Mouse (Mus musculus): ENCODE measurements around the gene Scube2. TPM values are rescaled to one million over a fixed set of nuclear protein-coding genes. Genes with fewer than 3 reads are reported as not detected.

The Scube2 gene
- polyA plus RNA-seq, 1 experiment, result not detected

DNA sequence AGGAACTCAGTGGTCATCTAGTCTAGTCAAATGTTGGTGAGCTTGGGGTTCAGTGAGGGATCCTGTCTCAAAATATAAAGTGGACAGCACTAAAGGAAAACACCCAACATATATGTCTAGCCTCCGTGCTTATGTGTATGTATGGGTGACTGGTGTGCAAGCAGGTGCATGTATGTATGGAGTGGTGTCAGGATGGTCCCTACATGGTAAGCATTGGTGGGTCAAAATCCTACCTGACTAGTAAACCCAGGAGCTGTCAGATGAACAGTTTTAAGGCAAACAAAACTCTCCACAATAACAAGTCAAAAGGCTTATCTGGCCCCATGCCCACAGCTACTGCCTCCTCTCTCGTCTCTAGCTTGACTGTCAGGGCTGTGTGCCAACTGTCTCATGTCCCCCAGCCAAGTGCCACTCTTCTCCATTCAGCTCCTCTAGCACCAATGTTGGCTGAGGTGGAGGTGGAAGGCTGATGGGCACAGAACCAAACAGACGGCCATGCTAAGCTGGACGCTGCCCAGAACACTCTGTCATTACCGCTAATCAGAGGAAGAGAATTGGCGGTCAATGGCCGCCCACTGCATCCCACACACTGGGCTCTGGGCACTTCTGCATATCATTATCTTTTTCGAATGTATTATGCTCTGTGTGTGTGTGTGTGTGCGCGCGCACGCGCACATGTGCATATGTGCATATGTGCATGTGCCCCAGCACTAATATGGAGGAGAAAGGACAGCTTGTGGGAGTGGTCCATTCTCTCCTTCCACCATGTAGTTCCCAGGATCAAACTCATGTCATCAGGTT is 23.7 kb downstream of the Scube2 start:
- no peak overlapping the region for H3K4me3 ChIP-seq (replicated peaks)
- TF ChIP-seq GATA1 (IDR thresholded peaks at IDR 0.05; ENCODE audit: low read length), result no peak
- no peak for TF ChIP-seq TAL1 (IDR thresholded peaks at IDR 0.05; ENCODE audit: low read length)
- H3K27me3 ChIP-seq (ENCODE audit: control insufficient read depth), result no peaks in the 10 kb centered on the region; the same call in 1 of the 2 replicates
- no peaks in the 10 kb centered on the region for H3K36me3 ChIP-seq (ENCODE audit: control insufficient read depth)
- peaks cover 2% of the 10 kb centered on the region; the same call in 1 of the 2 replicates for H3K9me3 ChIP-seq (ENCODE audit: control insufficient read depth, low read length)
- no peaks in the 10 kb centered on the region for H3K4me1 ChIP-seq (ENCODE audit: control insufficient read depth)

DNA sequence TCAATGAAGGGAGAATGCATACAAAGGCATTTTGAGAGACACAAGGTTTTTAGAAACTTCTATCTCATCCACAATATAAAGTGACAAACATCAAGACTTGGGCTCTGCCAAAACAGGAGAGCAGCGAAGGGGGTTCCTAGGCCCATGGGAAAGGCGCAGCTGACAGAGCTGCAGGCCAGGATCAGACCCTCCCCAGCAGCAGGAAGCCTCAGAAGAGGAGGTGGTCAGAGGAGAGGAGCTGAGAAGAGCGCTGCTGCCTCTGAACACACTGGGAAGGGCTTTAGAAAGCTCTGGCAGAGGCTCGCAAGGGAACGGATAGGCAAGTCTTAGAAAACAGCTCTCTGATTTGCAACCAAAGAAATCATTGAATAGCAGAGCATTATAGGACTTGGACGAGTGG is 24.4 kb downstream of the Scube2 start:
- no peaks in the 10 kb centered on the region for H3K4me1 ChIP-seq (ENCODE audit: control insufficient read depth)

DNA sequence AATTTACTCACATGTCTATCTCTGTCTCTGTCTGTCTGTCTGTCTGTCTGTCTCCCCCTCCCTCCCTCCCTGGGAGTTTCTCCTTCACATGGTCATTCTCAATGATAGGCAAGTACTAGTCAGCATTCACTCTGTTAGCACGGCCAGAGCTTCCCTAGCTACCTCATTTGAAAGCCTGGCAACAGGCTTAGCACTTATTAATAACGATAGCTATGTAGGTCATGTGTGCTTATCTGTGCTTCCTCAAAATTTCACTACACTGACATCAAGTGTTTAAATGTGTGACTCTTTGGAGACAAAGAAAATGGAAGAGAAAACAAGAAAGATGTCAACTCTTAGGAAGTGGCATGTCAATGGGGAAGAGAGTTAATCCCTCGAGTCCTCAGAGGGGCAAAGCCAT is 26.9 kb downstream of the Scube2 start:
- Histone ChIP-seq H3K9me3 (ENCODE audit: control insufficient read depth, low read length) (no peaks in the 10 kb centered on the region), H3K36me3 (ENCODE audit: control insufficient read depth) (no peaks in the 10 kb centered on the region), H3K27me3 (ENCODE audit: control insufficient read depth) (peaks cover 3% of the 10 kb centered on the region), H3K4me3 (replicated peaks) (no peak overlapping the region), H3K4me1 (ENCODE audit: control insufficient read depth) (no peaks in the 10 kb centered on the region)
- no peak for TF ChIP-seq TAL1 (IDR thresholded peaks at IDR 0.05; ENCODE audit: low read length)
- TF ChIP-seq GATA1 (IDR thresholded peaks at IDR 0.05; ENCODE audit: low read length), result no peak

More for the DNA sequence above, 24.4 kb downstream of the Scube2 start:
- Histone ChIP-seq H3K9me3 (ENCODE audit: control insufficient read depth, low read length) (peaks cover 2% of the 10 kb centered on the region; the same call in 1 of the 2 replicates), H3K4me3 (replicated peaks) (no peak overlapping the region), H3K27me3 (ENCODE audit: control insufficient read depth) (no peaks in the 10 kb centered on the region; the same call in 1 of the 2 replicates), H3K36me3 (ENCODE audit: control insufficient read depth) (no peaks in the 10 kb centered on the region)
- TF ChIP-seq TAL1 (IDR thresholded peaks at IDR 0.05; ENCODE audit: low read length) (no peak), GATA1 (IDR thresholded peaks at IDR 0.05; ENCODE audit: low read length) (no peak)

DNA sequence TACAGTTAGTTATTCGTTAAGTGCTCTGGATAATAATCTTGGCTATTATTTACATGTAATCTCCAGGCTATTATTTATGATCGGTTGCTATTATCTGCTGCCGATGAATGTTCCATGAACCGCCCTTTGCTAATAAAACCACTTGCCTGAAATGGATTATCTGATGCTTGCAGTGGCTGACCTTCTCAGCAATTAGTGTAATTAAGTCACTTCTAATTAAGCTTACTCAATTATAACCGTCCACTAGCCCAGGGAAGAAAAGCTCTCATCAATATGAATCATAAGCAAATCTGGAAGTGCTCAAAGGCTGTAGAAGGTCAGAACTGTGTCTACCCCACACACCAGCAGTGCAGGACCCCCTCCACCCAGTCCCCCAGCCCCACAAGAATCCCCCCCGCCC is 27.8 kb downstream of the Scube2 start:
- TF ChIP-seq TAL1 (IDR thresholded peaks at IDR 0.05; ENCODE audit: low read length) (no peak), GATA1 (IDR thresholded peaks at IDR 0.05; ENCODE audit: low read length) (no peak)
- H3K4me3 ChIP-seq (replicated peaks), result no peak overlapping the region
- peaks cover 3% of the 10 kb centered on the region for H3K27me3 ChIP-seq (ENCODE audit: control insufficient read depth)
- H3K36me3 ChIP-seq (ENCODE audit: control insufficient read depth), result no peaks in the 10 kb centered on the region
- no peaks in the 10 kb centered on the region for H3K9me3 ChIP-seq (ENCODE audit: control insufficient read depth, low read length)
- no peaks in the 10 kb centered on the region for H3K4me1 ChIP-seq (ENCODE audit: control insufficient read depth)

DNA sequence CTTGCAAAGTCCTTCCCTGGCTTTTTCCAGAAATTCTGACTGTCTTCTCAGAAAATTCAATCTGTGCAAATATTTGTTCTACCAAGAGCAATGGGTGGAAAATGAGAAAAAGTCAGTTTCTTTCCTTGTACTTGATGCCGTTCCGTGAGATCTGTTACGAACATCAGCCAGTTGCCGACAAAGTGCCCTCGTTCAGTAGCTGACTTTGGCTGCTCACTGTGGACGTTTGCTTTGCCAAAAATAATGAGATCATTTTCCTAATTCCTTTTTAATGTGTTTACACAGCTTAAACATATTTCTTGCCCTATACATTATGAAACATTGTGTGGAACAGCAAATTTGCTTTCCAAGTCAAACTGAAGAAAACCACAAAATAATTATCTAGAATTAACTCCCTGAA is 30.6 kb downstream of the Scube2 start:
- H3K9me3 ChIP-seq (ENCODE audit: control insufficient read depth, low read length), result no peaks in the 10 kb centered on the region

DNA sequence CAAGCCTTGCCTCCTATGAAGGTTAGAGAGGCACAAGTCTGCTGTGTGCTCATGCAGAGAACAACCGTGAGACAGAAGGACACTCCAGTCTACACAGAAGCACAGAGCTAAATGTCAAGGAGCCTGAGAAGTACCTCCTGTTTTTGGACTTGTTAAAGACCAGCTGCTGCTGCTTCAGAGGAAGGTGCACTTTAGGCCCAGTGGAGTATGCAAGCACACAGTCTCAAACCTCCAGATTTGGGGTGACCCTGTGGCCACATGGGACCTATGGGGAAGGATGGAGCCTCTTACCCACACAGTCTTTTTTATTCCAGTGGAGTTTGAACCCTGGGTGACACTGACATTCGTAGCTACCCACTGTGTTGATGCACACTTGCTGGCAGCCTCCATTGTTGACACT is 34.1 kb downstream of the Scube2 start:
- H3K36me3 ChIP-seq (ENCODE audit: control insufficient read depth), result no peaks in the 10 kb centered on the region
- H3K4me1 ChIP-seq (ENCODE audit: control insufficient read depth), result no peaks in the 10 kb centered on the region
- H3K9me3 ChIP-seq (ENCODE audit: control insufficient read depth, low read length), result no peaks in the 10 kb centered on the region
- TF ChIP-seq TAL1 (IDR thresholded peaks at IDR 0.05; ENCODE audit: low read length) (no peak), GATA1 (IDR thresholded peaks at IDR 0.05; ENCODE audit: low read length) (no peak)
- H3K27me3 ChIP-seq (ENCODE audit: control insufficient read depth), result peaks cover 3% of the 10 kb centered on the region
- no peak overlapping the region for H3K4me3 ChIP-seq (replicated peaks)

More for the DNA sequence above, 30.6 kb downstream of the Scube2 start:
- TF ChIP-seq TAL1 (IDR thresholded peaks at IDR 0.05; ENCODE audit: low read length), result no peak
- TF ChIP-seq GATA1 (IDR thresholded peaks at IDR 0.05; ENCODE audit: low read length), result no peak
- H3K27me3 ChIP-seq (ENCODE audit: control insufficient read depth), result peaks cover 3% of the 10 kb centered on the region
- no peaks in the 10 kb centered on the region for H3K36me3 ChIP-seq (ENCODE audit: control insufficient read depth)
- H3K4me3 ChIP-seq (replicated peaks), result no peak overlapping the region
- H3K4me1 ChIP-seq (ENCODE audit: control insufficient read depth), result no peaks in the 10 kb centered on the region

DNA sequence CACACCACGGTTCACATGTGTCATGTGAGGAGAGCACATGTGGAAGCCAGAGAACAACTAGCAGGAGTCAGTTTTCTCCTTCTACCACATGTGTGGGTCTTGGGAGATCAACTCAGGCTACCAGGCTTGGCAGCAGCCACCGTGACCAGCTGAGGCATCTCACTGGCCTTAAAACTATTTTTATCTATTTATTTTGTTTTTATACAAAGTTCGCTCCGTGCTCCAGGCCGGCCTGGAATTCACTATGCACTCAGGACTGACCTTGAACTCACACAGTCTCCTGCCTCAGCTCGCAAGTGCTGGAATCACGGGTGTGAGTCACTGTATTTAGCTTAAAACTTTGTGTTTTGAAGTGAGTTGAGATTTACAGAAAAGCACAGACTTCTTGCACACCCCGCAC is 38.6 kb downstream of the Scube2 start:
- H3K4me3 ChIP-seq (replicated peaks), result no peak overlapping the region
- H3K4me1 ChIP-seq (ENCODE audit: control insufficient read depth), result no peaks in the 10 kb centered on the region
- no peaks in the 10 kb centered on the region for H3K9me3 ChIP-seq (ENCODE audit: control insufficient read depth, low read length)
- TF ChIP-seq TAL1 (IDR thresholded peaks at IDR 0.05; ENCODE audit: low read length) (no peak), GATA1 (IDR thresholded peaks at IDR 0.05; ENCODE audit: low read length) (no peak)
- no peaks in the 10 kb centered on the region for H3K36me3 ChIP-seq (ENCODE audit: control insufficient read depth)
- H3K27me3 ChIP-seq (ENCODE audit: control insufficient read depth), result no peaks in the 10 kb centered on the region

DNA sequence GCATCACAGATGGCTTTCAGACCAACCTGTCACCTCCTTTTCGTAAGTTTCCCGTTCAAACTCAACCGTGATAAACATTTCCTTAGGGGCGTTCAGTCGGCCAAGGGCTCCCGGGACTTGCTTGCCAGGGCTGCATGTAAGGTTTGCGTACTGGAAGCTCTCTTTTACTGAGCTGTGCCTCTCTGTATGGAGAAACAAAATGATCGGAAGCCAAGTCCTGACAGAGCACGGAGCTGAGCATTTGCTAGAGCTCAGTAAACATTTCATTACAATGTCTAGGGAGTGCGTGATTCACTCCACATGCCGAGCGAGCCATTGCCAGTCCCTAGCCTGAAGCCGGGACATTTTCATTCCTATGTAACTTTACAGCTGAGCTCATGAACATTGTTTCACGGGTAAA is 40.2 kb downstream of the Scube2 start:
- no peaks in the 10 kb centered on the region for H3K4me1 ChIP-seq (ENCODE audit: control insufficient read depth)
- H3K27me3 ChIP-seq (ENCODE audit: control insufficient read depth), result no peaks in the 10 kb centered on the region
- H3K4me3 ChIP-seq (replicated peaks), result no peak overlapping the region

DNA sequence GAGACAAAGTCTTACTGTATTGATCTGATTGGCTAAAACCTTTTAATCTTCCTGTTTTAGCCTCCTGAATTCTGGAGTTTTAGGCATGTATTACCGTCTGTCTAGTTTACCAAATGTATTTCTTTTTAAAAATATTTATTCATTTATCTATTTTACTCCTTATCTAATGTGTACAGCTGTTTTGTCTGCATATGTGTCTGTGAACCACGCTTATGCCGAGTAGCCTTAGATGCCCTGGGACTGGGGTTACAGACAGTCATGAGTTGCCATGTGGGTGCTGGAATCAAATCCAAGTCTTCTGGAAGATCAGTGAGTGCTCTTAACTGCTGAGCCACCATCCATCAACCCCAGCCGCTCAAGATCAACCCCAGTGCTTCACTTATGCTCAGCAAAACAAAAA is 46.9 kb downstream of the Scube2 start:
- H3K9me3 ChIP-seq (ENCODE audit: control insufficient read depth, low read length), result no peaks in the 10 kb centered on the region
- no peak overlapping the region for H3K4me3 ChIP-seq (replicated peaks)
- peaks cover 22% of the 10 kb centered on the region for H3K4me1 ChIP-seq (ENCODE audit: control insufficient read depth)
- H3K36me3 ChIP-seq (ENCODE audit: control insufficient read depth), result no peaks in the 10 kb centered on the region
- TF ChIP-seq GATA1 (IDR thresholded peaks at IDR 0.05; ENCODE audit: low read length) (no peak), TAL1 (IDR thresholded peaks at IDR 0.05; ENCODE audit: low read length) (no peak)
- no peaks in the 10 kb centered on the region for H3K27me3 ChIP-seq (ENCODE audit: control insufficient read depth)

More for the DNA sequence above, 40.2 kb downstream of the Scube2 start:
- no peaks in the 10 kb centered on the region for H3K9me3 ChIP-seq (ENCODE audit: control insufficient read depth, low read length)
- TF ChIP-seq GATA1 (IDR thresholded peaks at IDR 0.05; ENCODE audit: low read length), result no peak
- no peak for TF ChIP-seq TAL1 (IDR thresholded peaks at IDR 0.05; ENCODE audit: low read length)
- H3K36me3 ChIP-seq (ENCODE audit: control insufficient read depth), result no peaks in the 10 kb centered on the region
